37 mouse cellular contexts compared by ENCODE assay signal in the genomic region with DNA sequence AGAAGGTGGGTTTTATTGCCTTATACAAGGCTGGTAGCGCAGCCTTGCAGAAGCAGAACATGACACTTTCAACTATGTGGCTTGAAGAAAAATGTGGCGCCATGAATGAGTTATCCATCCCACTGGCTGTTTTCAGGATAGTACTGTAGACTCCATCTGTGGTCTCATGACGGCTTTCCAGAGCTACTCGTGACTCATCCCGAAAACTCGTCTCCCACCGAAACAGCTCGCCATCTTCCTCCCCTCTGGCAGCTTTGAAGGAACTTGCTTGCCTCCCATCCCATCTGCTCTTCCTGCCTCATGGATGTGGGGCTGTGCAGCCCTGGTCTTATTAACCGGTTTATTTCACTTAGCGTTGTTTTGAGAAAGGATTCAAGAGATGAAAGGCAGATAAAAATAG. TPM values are rescaled to one million over a fixed set of nuclear protein-coding genes. Genes with fewer than 3 reads are reported as not detected.
DNase-seq lines count a peak whose midpoint lies in the region; ATAC-seq and TF ChIP-seq lines count a peak whose summit lies in the region.
"Had no signal": no experiment of that assay in that cellular context is flagged by ENCODE, and none has a peak within 500 bp of the region (broad histone marks: within the 10 kb centered on the region; RNA-seq: fewer than 3 reads in every experiment).

No protein-coding gene starts in this region.

- intact Hi-C loops in heart, postnatal 36 days (cut with DNase I), result no loop called here

- H3K4me2 ChIP-seq in forebrain, postnatal 0 days (ENCODE audit: low read depth), result no peak overlapping the region
- H3K4me2 ChIP-seq in forebrain, embryonic 14.5 days (ENCODE audit: low read length), result no peak overlapping the region
- H3K4me2 ChIP-seq in liver, embryonic 11.5 days, result no peak overlapping the region
- no peak overlapping the region for H3K4me2 ChIP-seq in liver, embryonic 15.5 days
- H3K4me2 ChIP-seq in midbrain, postnatal 0 days (ENCODE audit: low read depth, low read length, poor library complexity, severe bottlenecking), result no peak overlapping the region
- H3K4me2 ChIP-seq: forebrain, embryonic 12.5 days; intestine, embryonic 15.5 days; limb, embryonic 12.5 days; midbrain, embryonic 13.5 days; neural tube, embryonic 15.5 days had no signal

- peak; percentile 22 for DNase-seq in forebrain, postnatal 0 days
- DNase-seq in forebrain, embryonic 14.5 days (ENCODE audit: low spot score), result no peak
- DNase-seq in liver, embryonic 11.5 days (ENCODE audit: low spot score), result no peak
- no peak for DNase-seq in liver
- no peak for DNase-seq in midbrain, postnatal 0 days (ENCODE audit: low spot score)
- no peak for DNase-seq in lung, postnatal 10 days
- no peak for DNase-seq in heart, postnatal 36 days
- DNase-seq: adrenal gland, postnatal 10 days; cerebellum, adult 11-12 months; cerebellum, adult 9-11 months; gastrocnemius, adult 2 months; gastrocnemius, postnatal 36 days; heart, adult 2 months; heart, postnatal 14 days; kidney, adult 2 months; kidney, postnatal 4 days; lung, adult 18-20 months; retina, postnatal 1 day; spleen, adult 18-20 months; thymus, adult 2 months; thymus, postnatal 36 days had no signal

- H3K4me3 ChIP-seq in forebrain, postnatal 0 days (ENCODE audit: low read depth, low read length), result no peak overlapping the region
- H3K4me3 ChIP-seq in forebrain, embryonic 14.5 days (ENCODE audit: low read depth, low read length), result no peak overlapping the region
- H3K4me3 ChIP-seq in liver, embryonic 11.5 days (ENCODE audit: low read depth, low read length), result no peak overlapping the region
- H3K4me3 ChIP-seq in liver, embryonic 15.5 days (replicated peaks), result no peak overlapping the region
- no peak overlapping the region for H3K4me3 ChIP-seq in midbrain, postnatal 0 days (ENCODE audit: low read depth, low read length)
- H3K4me3 ChIP-seq: forebrain, embryonic 12.5 days; gastrocnemius, adult 2 months; heart, adult 2 months; intestine, embryonic 15.5 days; left cerebral cortex, adult 2 months; limb, embryonic 12.5 days; midbrain, embryonic 13.5 days; neural tube, embryonic 15.5 days had no signal

- no peaks in the 10 kb centered on the region for H3K36me3 ChIP-seq in forebrain, postnatal 0 days (ENCODE audit: insufficient read depth)
- no peaks in the 10 kb centered on the region for H3K36me3 ChIP-seq in forebrain, embryonic 14.5 days (ENCODE audit: control insufficient read depth, insufficient read depth, low read length)
- H3K36me3 ChIP-seq in liver, embryonic 11.5 days (ENCODE audit: control insufficient read depth, insufficient read depth, low read length), result no peaks in the 10 kb centered on the region
- no peaks in the 10 kb centered on the region for H3K36me3 ChIP-seq in liver, embryonic 15.5 days (replicated peaks)
- H3K36me3 ChIP-seq in midbrain, postnatal 0 days (ENCODE audit: insufficient read depth, low read length), result no peaks in the 10 kb centered on the region
- H3K36me3 ChIP-seq: forebrain, embryonic 12.5 days; G1E; intestine, embryonic 15.5 days; limb, embryonic 12.5 days; midbrain, embryonic 13.5 days; neural tube, embryonic 15.5 days had no signal

- no peaks in the 10 kb centered on the region for H3K4me1 ChIP-seq in forebrain, postnatal 0 days (ENCODE audit: insufficient read depth)
- no peaks in the 10 kb centered on the region for H3K4me1 ChIP-seq in forebrain, embryonic 14.5 days (ENCODE audit: control insufficient read depth, insufficient read depth, low read length)
- peaks cover 31% of the 10 kb centered on the region for H3K4me1 ChIP-seq in liver, embryonic 11.5 days (replicated peaks; ENCODE audit: control insufficient read depth, insufficient read depth, low read length)
- H3K4me1 ChIP-seq in liver, embryonic 15.5 days (replicated peaks), result peaks cover 52% of the 10 kb centered on the region
- peaks cover 7% of the 10 kb centered on the region for H3K4me1 ChIP-seq in midbrain, postnatal 0 days (ENCODE audit: insufficient read depth, low read length)

- no peak for ATAC-seq in forebrain, postnatal 0 days
- no peak for ATAC-seq in forebrain, embryonic 14.5 days
- no peak for ATAC-seq in liver, embryonic 11.5 days (replicated peaks; ENCODE audit: low FRiP score)
- ATAC-seq in liver, embryonic 15.5 days (ENCODE audit: insufficient read depth), result no peak
- ATAC-seq in midbrain, postnatal 0 days (ENCODE audit: low FRiP score), result no peak
- ATAC-seq: hindbrain, postnatal 0 days; intestine, embryonic 15.5 days; lung, postnatal 0 days; midbrain, embryonic 13.5 days; Patski had no signal

- H3K9ac ChIP-seq in forebrain, postnatal 0 days, result no peak overlapping the region
- H3K9ac ChIP-seq in forebrain, embryonic 14.5 days (ENCODE audit: low read length), result no peak overlapping the region
- H3K9ac ChIP-seq in liver, embryonic 11.5 days (ENCODE audit: low read depth, low read length), result no peak overlapping the region
- no peak overlapping the region for H3K9ac ChIP-seq in liver, embryonic 15.5 days
- H3K9ac ChIP-seq in midbrain, postnatal 0 days (replicated peaks; ENCODE audit: low read length, poor library complexity, severe bottlenecking), result no peak overlapping the region
- H3K9ac ChIP-seq: forebrain, embryonic 12.5 days; intestine, embryonic 15.5 days; limb, embryonic 12.5 days; midbrain, embryonic 13.5 days; neural tube, embryonic 15.5 days had no signal

- no peak overlapping the region for H3K27ac ChIP-seq in forebrain, postnatal 0 days (ENCODE audit: low read depth, low read length)
- H3K27ac ChIP-seq in forebrain, embryonic 14.5 days (ENCODE audit: low read depth, low read length), result no peak overlapping the region
- peak overlapping the region; percentile 91 for H3K27ac ChIP-seq in liver, embryonic 11.5 days (ENCODE audit: low read depth, low read length)
- peak overlapping the region; percentile 97 for H3K27ac ChIP-seq in liver, embryonic 15.5 days (replicated peaks)
- H3K27ac ChIP-seq in midbrain, postnatal 0 days (ENCODE audit: low read depth, low read length), result no peak overlapping the region
- H3K27ac ChIP-seq: forebrain, embryonic 12.5 days; gastrocnemius, adult 2 months; heart, adult 2 months; hindbrain, postnatal 0 days; intestine, embryonic 15.5 days; kidney, postnatal 0 days; left cerebral cortex, adult 2 months; macrophage; midbrain, embryonic 13.5 days; neural tube, embryonic 15.5 days had no signal

- no peaks in the 10 kb centered on the region for H3K27me3 ChIP-seq in forebrain, postnatal 0 days (ENCODE audit: insufficient read depth, low read length)
- no peaks in the 10 kb centered on the region for H3K27me3 ChIP-seq in forebrain, embryonic 14.5 days (replicated peaks; ENCODE audit: control insufficient read depth, insufficient read depth, low read length)
- peaks cover 8% of the 10 kb centered on the region for H3K27me3 ChIP-seq in liver, embryonic 11.5 days (replicated peaks; ENCODE audit: control insufficient read depth, insufficient read depth, low read length)
- H3K27me3 ChIP-seq in liver, embryonic 15.5 days, result peaks cover 23% of the 10 kb centered on the region
- no peaks in the 10 kb centered on the region for H3K27me3 ChIP-seq in midbrain, postnatal 0 days (ENCODE audit: insufficient read depth, low read length)
- H3K27me3 ChIP-seq: intestine, embryonic 15.5 days; neural tube, embryonic 15.5 days; Patski had no signal

- H3K9me3 ChIP-seq in forebrain, postnatal 0 days (ENCODE audit: low read length), result no peaks in the 10 kb centered on the region
- no peaks in the 10 kb centered on the region for H3K9me3 ChIP-seq in forebrain, embryonic 14.5 days (replicated peaks; ENCODE audit: control insufficient read depth, low read length)
- no peaks in the 10 kb centered on the region for H3K9me3 ChIP-seq in liver, embryonic 11.5 days (ENCODE audit: control insufficient read depth, low read length)
- H3K9me3 ChIP-seq in liver, embryonic 15.5 days (replicated peaks), result no peaks in the 10 kb centered on the region
- H3K9me3 ChIP-seq in midbrain, postnatal 0 days (ENCODE audit: low read length), result no peaks in the 10 kb centered on the region
- H3K9me3 ChIP-seq: forebrain, embryonic 12.5 days; G1E; intestine, embryonic 15.5 days; midbrain, embryonic 13.5 days; neural tube, embryonic 15.5 days had no signal

- TF ChIP-seq CTCF in forebrain, postnatal 0 days (IDR thresholded peaks at IDR 0.05; ENCODE audit: low read depth), result no peak
- TF ChIP-seq CTCF in midbrain, postnatal 0 days (IDR thresholded peaks at IDR 0.05), result no peak

- WGBS in forebrain, postnatal 0 days, result 89% methylated on average over 10 of the region's 10 CpGs
- WGBS in forebrain, embryonic 14.5 days, result 93% methylated on average over 10 of the region's 10 CpGs
- WGBS in liver, embryonic 11.5 days, result 92% methylated on average over 10 of the region's 10 CpGs
- WGBS in liver, embryonic 15.5 days (ENCODE audit: insufficient replicate concordance), result 89% methylated on average over 10 of the region's 10 CpGs
- 96% methylated on average over 10 of the region's 10 CpGs for WGBS in midbrain, postnatal 0 days

RNA-seq across cellular contexts. Expression of a gene that starts 48.9 kb away (rescaled TPM):
- total RNA-seq in forebrain, postnatal 0 days (2014; rRNA removed), result 1.0 and 1.5 TPM in 2 replicates
- 0.44 and 0.76 TPM in 2 replicates for polyA plus RNA-seq in forebrain, postnatal 0 days (2015; fragmentation: Nextera tagmentation; extraction: Ambion mirVana)
- 0.55 and 0.62 TPM in 2 replicates for polyA plus RNA-seq in forebrain, embryonic 14.5 days (2014; fragmentation: Nextera tagmentation; extraction: Ambion mirVana)
- 2.7 and 3.7 TPM in 2 replicates for polyA plus RNA-seq in liver, embryonic 11.5 days (2014; fragmentation: Nextera tagmentation; extraction: Ambion mirVana)
- 0.41 and 0.46 TPM in 2 replicates for polyA plus RNA-seq in liver, embryonic 15.5 days (2015; fragmentation: Nextera tagmentation; extraction: Ambion mirVana)
- 1.6 and 2.7 TPM in 2 replicates for total RNA-seq in midbrain, postnatal 0 days (2014; rRNA removed)
- polyA plus RNA-seq in midbrain, postnatal 0 days (2015; fragmentation: Nextera tagmentation; extraction: Ambion mirVana), result 1.5 and 1.7 TPM in 2 replicates
- not detected for total RNA-seq in heart, postnatal 36 days (2021)
- total RNA-seq: common myeloid progenitor, adult 5-6 weeks; G1E; gastrocnemius, adult 2 months; heart, postnatal 14 days; megakaryocyte-erythroid progenitor cell, adult 5-6 weeks had no signal
- polyA plus RNA-seq: erythroblast, embryonic 14.5 days; G1E; macrophage; Patski had no signal

Comparison
In these comparisons a context has a peak if more than half of its experiments do, and no peak if none do; other contexts are left out.
1. H3K27ac ChIP-seq: peak in liver, embryonic 11.5 days (single experiment) and liver, embryonic 15.5 days (single experiment); none in forebrain, postnatal 0 days (single experiment), forebrain, embryonic 14.5 days (single experiment) and midbrain, postnatal 0 days (single experiment).